Mouse (Mus musculus) embryo, embryonic 11.5 days (tissue): ENCODE results near the gene Pdcd1lg2.

ENCODE experiments used
- DNase-seq: peaks from one replicate; pipeline ENCODE4 v3.0.0-alpha.2; 2012; ENCODE audit warnings: low read depth, low spot score

The Pdcd1lg2 gene

DNA sequence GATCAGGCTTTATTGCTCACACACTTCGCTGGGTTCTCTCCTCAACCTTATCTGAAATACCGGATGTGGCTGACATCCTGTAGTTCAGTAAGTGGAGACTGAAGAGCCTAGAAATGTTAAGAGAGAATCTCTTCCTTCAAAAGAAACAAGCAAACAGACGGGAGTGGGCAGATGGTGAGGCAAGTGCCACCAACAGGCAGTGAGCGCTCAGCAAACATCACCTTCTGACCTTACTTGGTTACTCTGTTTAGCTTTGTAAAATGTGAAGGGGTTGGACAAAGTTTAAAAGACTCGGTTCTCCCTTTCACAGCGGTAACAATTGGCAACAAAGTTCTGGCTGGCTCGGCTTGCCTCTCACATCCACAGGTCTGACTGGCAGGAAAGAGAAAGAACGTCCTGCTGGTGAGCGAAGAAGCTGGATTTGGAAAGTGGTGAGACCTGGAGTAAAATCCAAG is 8.0 kb downstream of the Pdcd1lg2 start:
- no peak for DNase-seq

DNA sequence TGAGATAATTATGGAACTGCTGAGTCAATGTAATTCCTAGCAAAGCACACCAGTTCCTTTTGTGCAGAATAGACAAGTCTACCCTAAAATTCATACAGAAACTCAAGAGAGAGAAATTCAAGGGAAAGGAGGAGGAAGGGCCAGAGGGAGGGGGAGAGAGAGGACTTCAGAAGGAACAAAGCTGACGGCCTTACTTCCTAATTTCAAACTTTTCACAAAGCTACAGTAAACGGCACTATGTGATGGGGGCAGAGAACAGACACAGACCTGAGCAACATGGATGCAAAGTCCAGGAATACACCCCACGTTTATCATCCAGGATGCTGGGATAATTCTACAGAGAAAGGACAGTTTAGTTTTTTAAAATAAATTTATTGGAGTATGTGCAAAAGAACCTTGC is 8.8 kb downstream of the Pdcd1lg2 start:
- no peak for DNase-seq

DNA sequence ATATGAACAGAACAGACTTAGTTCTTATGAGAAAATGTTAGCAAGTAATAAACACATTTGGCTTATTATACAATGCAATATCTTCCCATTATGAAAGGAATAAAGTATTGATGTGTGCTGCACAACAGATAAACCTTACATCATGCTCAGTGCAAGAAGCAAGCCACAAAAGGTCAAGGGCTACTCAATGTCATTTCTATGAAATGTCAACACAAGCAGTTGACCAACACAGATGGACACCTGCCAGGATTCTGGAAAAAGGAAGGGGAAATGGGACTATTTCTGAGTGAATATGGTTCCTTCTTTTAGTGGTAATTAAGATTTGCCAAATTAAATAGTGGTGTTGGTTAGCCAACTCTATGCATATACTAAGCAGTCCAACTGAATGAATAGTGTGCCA is 9.2 kb downstream of the Pdcd1lg2 start:
- DNase-seq = no peak

DNA sequence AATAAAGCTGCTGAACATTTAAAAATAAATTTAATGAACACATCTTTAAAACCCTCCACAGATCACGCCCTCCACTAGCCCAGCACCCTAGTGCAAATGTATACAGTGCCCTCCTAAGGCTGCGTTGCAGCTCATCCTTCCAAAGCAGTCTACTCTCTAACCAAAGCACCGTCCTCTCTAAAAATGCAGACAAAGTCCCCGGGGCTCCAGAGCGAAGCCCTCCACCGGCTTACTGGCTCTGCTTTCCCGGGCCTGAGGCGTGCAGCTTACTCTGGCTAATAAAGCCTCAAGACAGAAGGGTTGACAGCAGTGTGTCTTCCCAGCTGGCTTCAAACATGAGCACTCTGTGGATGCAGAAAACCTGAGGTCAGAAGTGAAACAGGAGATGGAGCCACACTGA is 9.7 kb downstream of the Pdcd1lg2 start:
- no peak for DNase-seq

DNA sequence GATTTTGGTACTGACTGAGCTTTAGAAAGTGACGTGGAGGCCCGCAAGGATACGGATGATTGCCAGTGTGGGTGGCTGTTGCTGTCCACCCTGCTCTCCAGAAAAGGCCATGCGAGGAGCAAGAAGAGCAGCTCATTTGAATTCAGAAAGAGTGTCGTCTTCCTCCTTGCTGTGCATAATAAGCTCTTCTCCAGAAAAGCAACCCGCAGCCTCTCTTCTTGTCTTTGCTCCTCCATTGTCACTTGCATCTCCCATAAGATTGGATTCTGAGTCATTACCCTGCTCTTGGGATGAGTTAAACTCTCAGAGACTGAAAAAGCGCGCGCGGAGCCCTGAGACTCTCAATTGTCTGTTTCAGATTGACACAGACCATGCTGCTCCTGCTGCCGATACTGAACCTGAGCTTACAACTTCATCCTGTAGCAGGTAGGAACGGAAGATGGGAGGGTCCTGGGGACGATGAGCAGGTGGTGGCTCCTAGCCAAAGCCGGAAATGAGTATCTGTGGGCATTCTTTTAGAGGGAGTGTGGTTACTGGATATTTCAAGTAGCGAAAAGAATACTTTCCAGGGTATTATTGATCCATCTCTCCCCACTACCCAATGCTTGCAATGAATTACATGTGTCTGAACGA is 11.4 kb downstream of the Pdcd1lg2 start:
- no peak for DNase-seq

DNA sequence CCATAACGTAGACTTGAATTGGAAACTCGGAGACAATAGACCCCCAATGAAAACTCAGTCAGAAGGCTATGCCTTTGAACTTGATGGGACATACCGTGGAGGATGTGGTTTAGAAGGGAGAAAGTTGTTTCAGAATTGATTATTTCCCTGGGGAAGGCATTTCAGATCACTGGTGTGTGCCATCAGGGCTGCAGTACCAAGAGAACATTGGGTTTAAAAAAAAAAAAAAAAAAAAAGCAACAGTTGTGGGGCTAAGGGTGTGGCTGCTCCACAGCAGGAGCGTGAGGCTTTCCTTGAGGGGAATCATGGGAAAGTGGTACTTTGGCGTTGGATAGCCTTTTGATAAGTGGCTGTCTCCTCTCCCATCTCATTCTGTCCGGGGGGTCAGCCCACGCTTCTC is 12.1 kb downstream of the Pdcd1lg2 start:
- DNase-seq = no peak

DNA sequence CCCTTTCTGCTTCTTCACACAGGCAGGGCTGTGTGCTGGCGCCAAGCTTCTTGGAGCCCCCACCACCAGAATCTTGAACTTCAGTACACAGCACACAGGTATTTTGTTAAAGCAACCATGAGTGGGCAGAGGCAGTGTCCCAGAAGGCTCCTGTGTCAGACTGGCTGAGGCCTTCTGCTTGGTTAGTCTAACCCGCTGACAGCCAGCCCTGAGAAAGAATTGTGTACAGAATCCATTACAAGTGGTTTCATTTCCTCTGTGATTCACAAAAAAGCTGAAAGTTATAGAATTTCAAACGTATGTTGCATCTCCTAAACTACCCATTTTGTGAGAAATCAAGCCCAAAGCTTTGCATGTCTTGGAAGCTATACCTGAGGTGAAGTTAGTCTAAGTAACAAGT is 19.8 kb downstream of the Pdcd1lg2 start:
- no peak for DNase-seq

DNA sequence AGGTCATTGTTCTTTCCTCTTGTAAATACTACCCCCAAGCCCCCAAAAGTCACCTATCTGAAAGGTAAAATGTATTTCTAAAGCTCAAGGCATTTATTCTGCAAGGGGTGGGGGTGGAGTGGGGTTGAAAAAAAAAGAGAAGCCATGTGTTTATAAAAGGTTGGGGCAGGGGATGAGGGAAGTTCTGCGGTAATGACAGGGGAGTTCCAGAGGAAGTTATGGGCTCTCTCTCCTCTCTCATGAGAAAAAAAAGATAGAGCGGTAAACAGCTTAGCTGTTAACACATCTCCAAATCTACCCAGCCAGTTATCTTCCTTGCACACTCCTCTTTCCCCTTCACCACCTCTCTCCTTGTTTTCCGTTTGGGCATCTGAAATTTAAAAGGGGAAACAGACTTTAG is 20.2 kb downstream of the Pdcd1lg2 start:
- no peak for DNase-seq

DNA sequence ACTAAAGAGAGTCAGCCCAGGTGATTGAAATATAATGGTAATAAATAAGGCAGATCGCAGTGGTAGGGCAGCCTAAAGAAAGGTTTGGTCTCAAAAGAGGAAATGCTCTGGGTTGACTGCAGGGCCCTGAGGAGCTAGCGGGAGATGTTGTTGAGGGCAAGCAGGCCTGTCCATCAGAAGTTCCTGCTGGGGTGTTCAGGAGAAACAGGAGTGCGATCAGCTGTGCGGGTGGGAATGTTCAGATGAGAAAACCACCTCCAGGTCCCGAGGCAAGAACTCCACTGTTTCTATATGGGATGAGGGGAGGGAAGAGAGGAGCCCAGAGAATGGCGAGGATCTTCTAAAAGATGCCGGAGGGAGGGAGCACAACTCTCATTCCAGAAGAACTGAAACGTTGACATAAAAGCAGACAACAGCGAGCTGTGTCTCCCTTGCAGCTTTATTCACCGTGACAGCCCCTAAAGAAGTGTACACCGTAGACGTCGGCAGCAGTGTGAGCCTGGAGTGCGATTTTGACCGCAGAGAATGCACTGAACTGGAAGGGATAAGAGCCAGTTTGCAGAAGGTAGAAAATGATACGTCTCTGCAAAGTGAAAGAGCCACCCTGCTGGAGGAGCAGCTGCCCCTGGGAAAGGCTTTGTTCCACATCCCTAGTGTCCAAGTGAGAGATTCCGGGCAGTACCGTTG is 26.2 kb downstream of the Pdcd1lg2 start:
- DNase-seq = no peak

DNA sequence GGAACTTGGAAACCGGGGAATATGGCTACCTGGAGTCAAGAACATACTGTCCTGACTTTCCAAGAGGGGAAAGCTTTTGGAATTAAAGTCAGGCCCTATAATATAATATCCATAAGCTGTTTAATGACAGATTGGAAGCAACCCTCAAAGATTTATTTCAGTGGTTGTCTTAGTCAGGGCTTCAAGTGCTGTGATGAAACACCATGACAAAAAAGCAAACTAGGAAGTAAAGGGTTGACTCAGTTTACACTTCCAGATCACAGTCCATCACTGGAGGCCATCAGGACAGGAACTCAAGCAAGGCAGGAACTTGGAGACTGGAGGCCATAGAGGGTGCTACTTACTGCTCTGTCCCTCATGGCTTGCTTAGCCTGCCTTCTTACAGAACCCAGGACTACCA is 27.1 kb downstream of the Pdcd1lg2 start:
- no peak for DNase-seq

DNA sequence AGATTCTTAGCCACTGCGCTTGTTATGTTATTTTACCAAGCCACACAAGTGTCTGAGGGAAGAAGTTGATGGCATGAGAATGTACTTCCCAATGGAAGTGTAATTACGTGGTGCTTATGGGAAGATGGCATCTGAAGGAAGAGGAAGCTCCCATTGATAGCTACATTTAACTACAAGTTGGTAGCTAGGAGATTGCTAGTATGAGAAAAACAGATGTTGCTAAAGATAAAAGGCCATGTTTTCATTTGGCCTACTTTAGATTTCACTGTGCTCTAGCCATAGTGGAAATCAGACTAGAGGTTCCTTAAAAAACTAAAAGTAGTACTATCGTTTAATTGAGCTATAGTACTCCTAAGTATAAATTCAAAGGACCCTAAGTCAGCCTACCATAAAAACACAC is 28.5 kb downstream of the Pdcd1lg2 start:
- no peak for DNase-seq

DNA sequence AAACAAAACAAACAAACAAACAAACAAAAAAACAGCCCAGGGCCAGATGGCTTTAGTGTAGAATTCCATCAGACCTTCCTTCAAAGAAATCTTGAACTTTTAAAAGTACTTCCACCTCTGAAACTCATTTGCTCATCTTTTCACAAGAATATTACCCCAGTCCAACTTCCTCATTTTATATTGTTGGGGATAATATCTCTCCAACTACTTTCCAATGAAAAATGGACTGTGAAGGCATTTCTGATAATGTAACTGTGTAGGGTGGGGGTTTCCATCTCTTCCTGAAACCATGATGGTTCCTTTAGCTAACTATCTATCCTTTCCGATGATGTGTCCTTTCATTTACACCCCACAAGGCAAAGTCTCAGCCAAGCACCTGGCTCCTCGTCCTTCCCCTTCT is 31.8 kb downstream of the Pdcd1lg2 start:
- no peak for DNase-seq

DNA sequence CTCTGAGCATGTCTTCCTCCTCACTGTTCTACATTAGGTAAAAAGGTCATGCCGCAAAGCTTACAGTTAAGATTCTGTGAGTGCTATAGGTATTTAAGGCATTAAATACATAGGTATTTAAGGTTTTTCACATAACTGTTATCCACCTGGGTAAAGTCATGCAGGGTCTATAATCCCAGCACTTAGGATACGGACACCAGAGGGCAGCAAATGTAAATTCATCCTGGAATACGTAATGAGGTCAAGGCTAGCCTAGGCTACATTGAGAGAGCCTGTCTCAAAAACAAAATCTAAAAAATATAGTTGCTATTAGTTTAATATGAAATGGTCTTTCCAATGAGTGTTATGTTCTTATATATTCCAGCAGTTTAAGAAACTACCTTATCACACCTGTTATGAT is 33.6 kb downstream of the Pdcd1lg2 start:
- no peak for DNase-seq

DNA sequence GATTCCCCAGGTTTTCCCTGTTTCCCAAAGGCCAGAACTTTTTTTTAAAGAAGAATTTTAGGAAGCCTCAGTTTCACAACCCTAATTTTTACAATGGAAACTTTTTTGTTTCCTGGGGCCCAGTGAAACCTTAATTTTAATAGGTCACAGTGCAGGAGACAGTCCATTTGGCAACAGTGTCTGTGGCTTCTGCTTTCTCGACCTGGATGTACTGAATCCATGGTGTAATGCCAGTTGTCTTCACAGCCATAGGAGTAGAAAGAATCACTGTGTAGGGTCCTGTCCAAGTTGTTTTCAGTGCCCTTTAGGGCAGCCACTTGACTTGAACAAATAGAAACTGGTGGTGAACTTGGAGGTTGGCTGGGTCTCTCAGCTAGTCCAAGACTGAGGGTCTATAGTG is 37.7 kb downstream of the Pdcd1lg2 start:
- no peak for DNase-seq

DNA sequence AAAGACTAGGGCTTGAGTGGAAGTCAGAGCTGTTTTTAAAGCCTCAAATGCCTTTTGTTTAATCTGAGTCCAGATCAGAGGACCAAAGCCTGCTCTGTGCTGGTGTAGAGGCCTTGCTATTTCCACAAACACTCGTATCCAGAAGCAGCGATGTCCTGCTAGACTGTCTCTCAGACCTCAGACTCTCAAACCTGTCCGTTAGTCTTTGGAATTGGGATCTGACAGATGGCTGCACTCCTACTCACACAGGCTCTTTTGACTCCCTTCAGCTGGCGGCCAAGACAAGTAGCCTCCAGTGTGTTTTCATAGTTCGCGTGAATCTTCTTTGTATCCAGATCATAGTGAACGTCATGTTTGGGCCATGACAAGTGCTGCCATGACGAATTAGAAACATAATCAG is 39.7 kb downstream of the Pdcd1lg2 start:
- DNase-seq = no peak

DNA sequence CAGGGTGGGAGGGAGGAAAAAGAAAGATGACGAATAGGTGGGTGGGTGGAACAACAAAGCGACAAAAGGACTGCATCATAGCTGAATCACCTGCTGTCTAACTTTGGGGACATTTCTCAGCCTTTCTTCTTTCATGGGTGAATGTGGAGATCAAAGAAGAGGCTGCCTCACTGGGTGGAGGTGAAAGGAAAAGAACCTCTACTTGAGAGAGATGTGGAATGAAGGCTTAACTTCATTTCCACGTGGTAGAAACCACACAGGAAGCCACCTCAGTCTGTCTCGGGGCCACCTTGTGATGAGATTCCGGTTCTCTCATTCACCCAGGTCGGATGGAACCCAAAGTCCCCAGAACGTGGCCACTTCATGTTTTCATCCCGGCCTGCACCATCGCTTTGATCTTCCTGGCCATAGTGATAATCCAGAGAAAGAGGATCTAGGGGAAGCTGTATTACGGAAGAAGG is 43.5 kb downstream of the Pdcd1lg2 start:
- DNase-seq = no peak

DNA sequence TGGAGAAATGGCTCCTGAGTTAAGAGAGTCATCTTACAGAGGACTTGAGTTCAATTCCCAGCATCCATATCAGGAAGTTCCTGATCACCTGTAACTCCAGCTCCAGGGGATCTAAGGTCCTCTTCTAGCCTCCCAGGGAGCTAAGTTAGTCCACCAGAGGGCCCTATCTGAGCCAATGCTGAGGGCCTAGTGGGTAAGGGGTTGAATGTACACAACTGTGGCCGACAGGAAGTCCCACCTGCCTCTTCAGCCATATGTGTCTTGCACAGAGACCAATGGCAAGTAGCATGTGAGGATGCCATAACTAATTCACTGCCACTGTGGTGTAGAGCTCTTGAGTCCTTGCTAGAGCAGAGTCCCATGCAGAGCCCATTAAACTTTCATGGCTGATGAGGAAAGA is 44.4 kb downstream of the Pdcd1lg2 start:
- no peak for DNase-seq

DNA sequence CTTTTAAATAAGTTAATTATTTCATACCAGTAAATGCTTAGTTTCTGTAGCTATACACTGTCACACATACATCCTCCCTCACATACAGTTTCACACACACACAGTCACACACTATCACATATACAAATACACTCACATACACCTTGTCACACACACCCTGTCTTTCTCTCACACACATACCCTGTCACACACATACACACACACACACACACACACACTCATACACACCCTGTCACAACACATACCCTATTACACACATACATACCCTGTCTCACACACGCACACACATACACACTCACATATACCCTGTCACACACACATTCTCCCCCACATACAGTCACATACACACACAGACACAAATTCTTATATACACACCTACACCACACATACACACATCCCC is 47.3 kb downstream of the Pdcd1lg2 start:
- DNase-seq = no peak

DNA sequence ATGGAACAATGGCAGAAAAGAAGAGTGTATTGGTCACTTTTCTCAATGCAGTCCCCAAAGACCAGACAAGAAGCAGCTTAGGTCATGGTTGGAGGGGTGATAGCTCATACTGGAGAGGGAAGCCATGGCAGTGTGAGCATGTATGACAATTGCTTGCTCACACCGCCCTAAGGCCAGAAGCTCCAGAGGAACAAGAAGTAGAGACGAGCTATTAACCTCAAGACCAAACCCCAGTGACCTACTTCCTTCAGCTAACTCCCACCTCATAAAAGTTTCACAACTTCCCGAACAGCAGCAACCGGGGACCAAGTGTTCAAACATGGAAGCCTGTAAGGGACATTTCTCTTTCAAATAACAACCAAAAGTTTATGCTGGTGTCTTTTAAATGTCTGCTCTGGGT is 51.7 kb downstream of the Pdcd1lg2 start:
- no peak for DNase-seq

DNA sequence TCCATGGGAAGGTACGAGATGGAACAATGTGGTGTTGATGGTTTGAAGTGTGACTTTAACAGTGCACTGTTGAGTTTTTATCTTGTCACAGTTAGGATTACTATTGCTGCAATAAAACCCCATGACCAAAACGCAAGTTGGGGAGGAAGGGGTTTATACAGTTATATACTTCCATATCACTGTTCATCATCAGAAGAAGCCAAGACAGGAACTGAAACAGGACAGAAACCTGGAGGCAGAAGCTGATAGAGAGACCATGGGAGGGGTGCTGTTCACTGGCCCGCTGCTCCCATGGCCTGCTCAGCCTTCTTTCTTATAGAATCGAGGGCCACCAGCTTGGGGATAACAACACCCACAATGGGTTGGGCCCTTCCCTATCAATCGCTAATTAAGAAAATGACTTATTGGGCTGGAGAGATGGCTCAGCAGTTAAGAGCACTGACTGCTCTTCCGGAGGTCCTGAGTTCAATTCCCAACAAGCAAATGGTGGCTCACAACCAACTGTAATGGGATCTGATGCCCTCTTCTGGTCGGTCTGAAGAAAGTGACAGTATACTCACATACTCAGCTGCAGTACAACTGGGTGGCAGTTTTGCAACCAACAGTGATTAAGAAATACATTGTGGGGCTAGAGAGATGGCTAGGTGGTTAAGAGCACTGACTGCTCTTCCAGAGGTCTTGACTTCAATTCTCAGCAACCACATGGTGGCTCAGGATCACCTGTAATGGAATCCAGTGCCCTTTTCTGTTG is 53.1 kb downstream of the Pdcd1lg2 start:
- DNase-seq = no peak

DNA sequence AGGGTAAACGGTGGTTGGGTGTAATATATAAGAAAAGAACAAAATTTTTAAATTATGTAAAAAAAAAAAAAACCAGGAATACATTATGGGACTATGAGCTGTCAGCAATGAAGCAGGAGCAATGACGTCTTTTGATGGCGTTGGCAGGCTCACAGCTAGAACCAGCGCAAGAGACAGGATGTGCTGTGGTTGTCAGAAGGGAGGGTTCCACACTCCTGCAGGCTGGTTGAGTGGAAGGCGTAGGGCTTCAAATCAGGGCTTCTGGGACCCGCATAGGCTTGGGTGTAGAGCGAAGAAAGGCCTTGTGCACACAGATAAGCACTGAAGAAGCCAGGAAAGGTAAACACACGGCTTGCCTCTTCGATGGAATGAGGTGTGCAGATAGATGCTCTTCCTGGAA is 56.1 kb downstream of the Pdcd1lg2 start:
- no peak for DNase-seq

DNA sequence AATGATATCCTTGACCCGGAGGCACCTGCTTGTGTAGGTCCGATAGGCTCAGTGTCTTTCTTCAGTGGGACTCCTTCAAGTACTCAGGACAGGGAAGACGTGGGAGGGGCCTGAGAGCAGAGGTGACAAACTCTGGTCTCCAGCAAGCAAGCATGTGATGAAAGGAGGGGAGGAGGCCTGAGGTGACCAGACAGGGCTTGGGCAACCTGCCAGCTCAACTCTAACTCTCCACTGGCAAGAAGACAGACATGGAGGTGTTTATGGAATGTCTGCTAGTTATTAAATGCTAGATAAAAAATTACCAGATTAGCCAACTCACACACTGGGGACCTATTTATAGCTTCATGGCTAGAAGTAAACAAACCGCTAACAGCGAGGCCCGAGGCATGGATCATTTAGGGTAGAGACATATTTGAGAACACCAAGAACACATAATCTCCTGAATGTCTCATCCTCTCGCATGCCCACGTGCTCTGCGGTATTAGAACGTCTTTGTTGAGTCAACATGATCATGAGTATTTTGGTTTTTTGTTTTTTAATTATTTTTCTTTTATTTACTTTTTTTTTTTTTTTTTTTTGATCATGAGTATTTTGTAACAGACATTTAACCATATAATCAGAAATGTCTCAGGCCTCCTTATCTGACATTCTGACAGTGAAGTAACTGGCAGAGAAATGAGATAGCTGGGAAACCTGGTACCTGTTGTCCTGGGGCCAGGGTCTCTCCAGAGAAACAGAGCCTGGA is 58.4 kb downstream of the Pdcd1lg2 start:
- DNase-seq = no peak
